Mouse (Mus musculus) MEL (cell line): ENCODE data around the gene Ttll1.
A peak's percentile ranks its signal among the peaks of the same experiment; 100 is the strongest.

Experiments
- CHD2 ChIP-seq: IDR thresholded peaks from 2 replicates; pipeline ENCODE4 v1.6.1; 2011; ENCODE audit warnings: low read length, improper control_type of control experiment
- CTCF ChIP-seq, 3 experiments: IDR thresholded peaks in 2 of 3; conservative IDR thresholded peaks in 1 of 3; 2 replicates each; pipeline ENCODE4 v1.5.1; 2011 to 2012; ENCODE audit warnings: low read length in 3 of 3, low read depth in 2 of 3, mild to moderate bottlenecking in 2 of 3, improper control_type of control experiment in 1 of 3, inconsistent platforms in 1 of 3, mixed read lengths in 1 of 3, moderate library complexity in 1 of 3; ENCODE audit not compliant: control insufficient read depth in 1 of 3, insufficient read depth in 1 of 3, poor library complexity in 1 of 3, severe bottlenecking in 1 of 3
- ELF1 ChIP-seq: IDR thresholded peaks from 2 replicates; pipeline ENCODE4 v1.6.1; 2014; ENCODE audit warnings: low read depth, mild to moderate bottlenecking, inconsistent platforms, low read length, improper control_type of control experiment, moderate library complexity
- EP300 ChIP-seq, 2 experiments: IDR thresholded peaks; 2 replicates each; pipeline ENCODE4 v1.6.1; 2011; ENCODE audit warnings: improper control_type of control experiment in 2 of 2, low read length in 2 of 2, low read depth in 1 of 2, mild to moderate bottlenecking in 1 of 2
- NELFE ChIP-seq: IDR thresholded peaks from 2 replicates; pipeline ENCODE4 v1.6.1; 2011; ENCODE audit warnings: low read depth, low read length, improper control_type of control experiment
- POLR2A ChIP-seq, 2 experiments: IDR thresholded peaks; 2 replicates each; pipeline ENCODE4 v1.6.1; 2011 to 2012; ENCODE audit warnings: low read length in 2 of 2, mild to moderate bottlenecking in 2 of 2, control low read depth in 1 of 2, improper control_type of control experiment in 1 of 2, low read depth in 1 of 2, moderate library complexity in 1 of 2; ENCODE audit not compliant: control insufficient read depth in 1 of 2, insufficient read depth in 1 of 2, poor library complexity in 1 of 2
- TCF12 ChIP-seq: IDR thresholded peaks from 2 replicates; pipeline ENCODE4 v1.6.1; 2014; ENCODE audit warnings: low read depth, mild to moderate bottlenecking, inconsistent platforms, low read length, improper control_type of control experiment, moderate library complexity

DNA sequence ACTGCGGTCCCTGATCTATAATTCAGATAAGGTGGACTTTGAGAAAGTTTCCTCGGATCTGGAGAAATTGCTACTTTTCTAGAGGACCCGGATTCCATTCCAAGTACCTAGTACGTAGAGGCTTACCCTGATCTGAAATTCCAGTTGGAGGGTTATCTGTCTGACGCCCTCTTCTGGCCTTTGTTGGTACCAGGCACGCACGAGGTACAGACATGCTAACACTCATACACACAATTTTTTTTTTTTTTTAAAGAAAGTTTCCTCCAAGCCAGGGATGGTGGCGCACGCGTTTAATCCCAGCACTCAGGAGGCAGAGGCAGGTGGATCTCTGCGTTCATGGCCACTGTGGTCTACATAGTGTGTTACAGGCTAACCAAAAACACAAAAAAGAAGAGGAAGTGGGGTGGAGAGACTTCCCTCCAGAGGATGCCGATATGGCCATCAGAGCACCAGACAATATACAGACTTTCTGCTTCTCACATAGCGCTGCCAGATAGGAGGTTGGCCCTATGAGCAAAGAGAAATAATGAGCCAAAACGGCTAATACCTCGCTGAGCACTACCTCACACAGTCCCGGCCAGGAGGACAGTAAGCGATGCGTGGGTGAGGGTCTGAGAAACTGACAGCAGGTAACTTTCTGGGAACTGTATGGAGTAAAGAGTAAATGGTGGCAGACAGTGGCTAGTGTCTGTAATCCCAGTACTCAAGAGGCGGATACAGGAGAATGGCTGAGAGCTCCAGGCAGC lies 45.6 kb downstream of the Ttll1 start:
- no peak for TF ChIP-seq CHD2
- no peak for TF ChIP-seq ELF1
- no peak for TF ChIP-seq POLR2A (IDR thresholded peaks at IDR 0.05; ENCODE audit: control insufficient read depth in 1 of 2, insufficient read depth in 1 of 2, low read depth in 1 of 2, low read length in 2 of 2, poor library complexity in 1 of 2)
- no peak for TF ChIP-seq TCF12
- no peak for TF ChIP-seq EP300 (IDR thresholded peaks at IDR 0.05; ENCODE audit: low read depth in 1 of 2, low read length in 2 of 2)
- TF ChIP-seq NELFE = no peak
- peak; percentile 45 to 56 (median 55) for TF ChIP-seq CTCF (IDR thresholded peaks at IDR 0.05 in 2 of 3, conservative IDR thresholded peaks at IDR 0.05 in 1 of 3; ENCODE audit: control insufficient read depth in 1 of 3, insufficient read depth in 1 of 3, low read depth in 2 of 3, low read length in 3 of 3, poor library complexity in 1 of 3, severe bottlenecking in 1 of 3)
